Mouse (Mus musculus) 3T3-L1 (cell line): ENCODE results near the gene Fam222b.
"Not testable (repeated sequence)": the region's sequence is repeated elsewhere in the genome, so short reads cannot be mapped to it uniquely, and the experiment has no call there.

Experiments used
- DNase-seq: peaks from one replicate; pipeline ENCODE4 v3.0.0-alpha.2; 2015; ENCODE audit warnings: low read depth, low spot score

Gene Fam222b

DNA sequence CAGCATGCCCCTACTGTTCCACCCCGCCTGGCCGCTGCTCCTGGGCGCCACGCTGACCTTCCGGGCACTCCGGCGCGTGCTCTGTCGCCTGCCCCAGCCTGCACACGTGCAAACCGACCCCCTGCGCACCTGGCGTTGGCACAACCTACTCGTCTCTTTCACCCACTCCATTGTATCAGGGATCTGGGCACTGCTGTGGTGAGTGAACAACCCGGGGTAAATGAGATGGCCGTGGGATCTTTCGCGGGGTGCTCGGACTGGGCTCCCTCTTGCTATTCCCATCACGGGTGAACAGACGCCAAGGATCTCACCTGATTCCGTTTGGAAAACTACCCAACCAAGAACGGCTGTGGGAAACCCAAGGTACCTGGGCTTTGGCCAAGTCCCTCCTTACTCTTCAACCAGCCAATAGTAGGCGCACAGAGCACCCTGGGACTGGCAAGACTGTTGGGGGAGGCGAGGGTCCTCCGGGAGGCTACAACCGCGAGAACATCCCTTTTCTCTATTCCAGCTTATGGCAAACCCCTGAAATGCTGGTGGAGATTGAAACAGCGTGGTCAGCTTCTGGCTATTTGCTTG lies 84.5 kb downstream of the Fam222b start:
- DNase-seq, result peak; percentile 89

- peak; percentile 55 for DNase-seq
These were observed 85.1 kb downstream of the Fam222b start for GRCm38 (mm10) chr11:78179438-78179999.

GRCm38 (mm10) chr11:78180081-78180761 lies 85.8 kb downstream of the Fam222b start:
- no peak for DNase-seq

DNA sequence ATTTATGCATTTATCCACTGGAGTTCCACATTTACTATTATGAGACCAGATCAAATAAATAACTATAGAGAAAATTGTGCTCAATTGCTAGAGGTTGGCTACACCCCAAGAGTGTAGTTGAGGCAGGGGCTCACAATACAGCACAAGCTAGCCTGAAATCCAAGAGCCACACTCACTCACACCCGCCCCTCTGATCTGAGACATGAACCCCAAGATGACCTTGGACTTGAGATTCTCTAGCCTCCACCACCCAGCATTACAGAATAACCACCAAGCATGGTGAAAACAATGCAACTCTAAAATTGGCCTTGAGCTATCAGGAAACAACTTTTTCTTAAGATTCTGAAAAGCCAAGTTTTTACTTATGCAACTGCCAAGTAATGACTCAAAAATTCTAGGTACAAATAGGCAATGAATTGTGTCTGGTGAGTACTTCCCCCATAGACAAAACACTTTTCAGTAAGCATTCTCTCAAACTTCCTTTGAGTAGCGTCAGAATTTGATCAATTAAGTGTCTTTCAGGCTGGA lies 87.4 kb downstream of the Fam222b start:
- no peak for DNase-seq

DNA sequence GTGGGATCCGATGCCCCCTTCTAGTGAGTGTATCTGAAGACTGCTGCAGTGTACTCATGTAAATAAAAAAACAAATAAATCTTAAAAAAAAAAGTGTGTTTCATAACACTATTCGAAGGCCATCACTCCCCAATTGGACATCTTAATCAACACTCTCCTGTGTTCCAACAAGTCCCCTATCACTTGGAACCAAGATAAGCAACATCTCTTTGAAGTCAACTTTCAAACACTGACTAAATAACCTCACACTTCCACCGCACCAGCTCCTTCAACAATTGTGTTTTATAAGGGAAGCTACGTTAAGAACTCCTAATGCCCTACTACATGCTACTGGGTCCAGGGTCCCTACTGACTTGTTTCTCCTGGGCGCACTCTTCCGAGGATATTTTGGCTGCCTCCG lies 88.0 kb downstream of the Fam222b start:
- no peak for DNase-seq

DNA sequence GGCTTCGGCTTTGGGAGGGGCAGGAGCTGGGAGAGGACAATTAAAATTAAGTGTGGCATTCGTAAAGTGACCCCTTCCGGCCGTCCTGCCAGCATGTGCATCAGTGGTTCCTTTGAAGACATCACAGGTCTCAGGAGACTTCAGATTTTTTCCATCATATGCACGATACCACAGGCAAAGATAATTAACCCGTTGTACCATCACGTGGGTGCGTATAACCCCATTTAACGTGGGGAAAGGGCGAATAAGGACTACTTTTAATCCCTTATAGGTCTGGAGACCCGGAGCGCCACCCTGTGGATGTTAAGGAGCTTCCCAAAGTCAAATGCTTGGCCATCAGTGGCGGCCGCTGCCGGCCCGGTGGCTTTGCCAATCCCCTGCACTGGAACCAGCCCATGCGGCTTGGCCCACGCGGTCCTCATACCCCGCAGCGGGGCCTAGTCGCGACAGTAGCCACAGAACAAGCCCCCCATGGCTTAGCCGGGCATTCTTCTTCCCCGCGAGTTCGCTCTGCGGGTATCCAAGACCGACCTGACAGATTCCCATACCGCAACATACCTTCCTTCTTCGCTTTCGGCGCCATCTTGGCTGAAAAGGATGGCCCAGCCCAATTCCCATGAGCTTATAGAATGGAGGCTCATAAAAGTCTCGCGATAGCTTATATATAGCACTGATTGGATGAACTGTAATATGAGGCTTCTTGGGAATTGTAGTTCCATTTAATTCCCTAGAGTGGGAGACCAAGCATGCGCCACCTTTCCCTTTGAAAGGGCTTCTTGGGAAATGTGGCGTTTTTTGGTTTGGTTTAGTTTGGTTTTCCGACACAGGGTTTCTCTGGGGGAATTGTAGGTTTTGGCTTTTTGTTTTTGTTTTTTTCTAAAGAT lies 88.7 kb downstream of the Fam222b start, which contains the start of gene Rpl23a:
Gene Rpl23a, minus strand, starts transcription at position 624 of the 884 bp plus-strand sequence.
- DNase-seq, result peak; percentile 98

GRCm38 (mm10) chr11:78183884-78184514 lies 89.5 kb downstream of the Fam222b start:
- DNase-seq, result no peak

DNA sequence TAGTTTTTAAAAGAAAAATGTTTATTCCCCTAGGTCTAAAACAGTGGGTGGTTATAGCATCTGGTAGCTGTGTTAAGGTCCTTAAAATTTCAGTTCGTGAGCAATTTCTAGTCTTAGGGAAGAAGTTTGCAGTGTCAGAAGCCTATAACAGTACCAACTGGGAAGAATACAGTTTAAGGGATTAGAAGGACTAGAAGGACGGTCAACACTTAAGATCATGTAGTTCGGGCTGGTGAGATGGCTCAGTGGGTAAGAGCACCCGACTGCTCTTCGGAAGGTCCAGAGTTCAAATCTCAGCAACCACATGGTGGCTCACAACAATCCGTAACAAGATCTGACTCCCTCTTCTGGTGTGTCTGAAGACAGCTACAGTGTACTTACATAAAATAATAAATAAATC lies 90.2 kb downstream of the Fam222b start:
- DNase-seq, result not testable (repeated sequence)

GRCm38 (mm10) chr11:78188331-78189233 lies 94.1 kb downstream of the Fam222b start, which contains the start of gene Rab34:
Gene Rab34 (plus strand): TSS chr11:78188430.
- DNase-seq, result peak; percentile 87

DNA sequence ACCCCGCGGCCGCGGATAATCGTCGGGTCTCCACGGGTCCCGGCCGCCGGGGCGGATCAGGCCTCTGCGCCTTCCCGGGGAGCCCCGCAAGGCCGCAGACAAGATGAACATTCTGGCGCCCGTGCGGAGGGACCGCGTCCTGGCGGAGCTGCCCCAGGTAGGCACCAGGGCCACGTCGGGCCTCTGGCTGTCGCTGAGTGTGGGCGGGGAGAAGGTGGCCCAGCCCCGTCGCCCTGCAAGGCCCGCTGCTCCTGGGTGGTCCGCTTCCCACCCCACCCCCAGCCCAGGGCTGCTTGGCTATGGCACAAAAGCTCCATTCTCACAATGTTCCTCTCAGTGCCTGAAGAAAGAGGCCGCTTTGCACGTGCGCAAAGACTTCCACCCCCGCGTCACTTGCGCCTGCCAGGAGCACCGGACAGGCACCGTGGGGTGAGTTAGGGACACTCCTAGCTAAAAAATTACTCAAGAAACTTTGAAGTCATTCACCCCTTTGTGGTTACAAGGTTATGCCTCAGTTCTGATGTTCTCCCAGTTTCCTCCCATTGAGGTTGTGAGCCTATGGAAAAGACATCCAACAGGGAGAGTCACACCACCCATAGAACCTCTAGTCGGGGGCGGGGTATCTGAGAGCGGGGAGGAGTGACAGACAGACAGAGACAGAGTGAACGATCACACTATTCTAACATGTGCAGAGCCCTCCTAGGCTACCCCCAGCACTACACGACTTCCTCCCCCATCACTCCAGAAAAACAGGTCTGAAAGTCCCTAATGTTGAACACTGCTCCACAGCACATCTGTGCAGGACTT lies 95.0 kb downstream of the Fam222b start:
- DNase-seq, result peak; percentile 76

DNA sequence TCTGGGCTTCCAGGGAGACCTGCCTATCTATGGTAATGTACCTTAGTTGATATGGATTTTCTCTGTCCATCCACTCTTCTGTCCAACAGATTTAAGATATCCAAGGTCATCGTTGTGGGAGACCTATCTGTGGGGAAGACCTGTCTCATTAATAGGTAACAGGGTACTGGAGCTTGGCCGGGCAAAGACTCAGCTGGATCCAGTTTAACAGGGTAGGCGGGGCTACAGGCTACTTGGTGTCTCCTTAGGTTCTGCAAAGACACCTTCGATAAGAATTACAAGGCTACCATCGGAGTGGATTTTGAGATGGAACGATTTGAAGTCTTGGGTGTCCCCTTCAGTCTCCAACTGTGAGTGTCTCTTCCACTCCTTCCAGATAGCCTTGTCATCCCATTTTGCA lies 95.6 kb downstream of the Fam222b start:
- DNase-seq, result peak; percentile 27

GRCm38 (mm10) chr11:78193113-78193512 lies 98.7 kb downstream of the Fam222b start, which contains the start of gene Proca1:
Gene Proca1 (plus strand): TSS chr11:78193392.
- DNase-seq, result peak; percentile 63

GRCm38 (mm10) chr11:78194411-78195100 lies 100.1 kb downstream of the Fam222b start:
- no peak for DNase-seq

GRCm38 (mm10) chr11:78195101-78195863 lies 100.8 kb downstream of the Fam222b start:
- no peak for DNase-seq

DNA sequence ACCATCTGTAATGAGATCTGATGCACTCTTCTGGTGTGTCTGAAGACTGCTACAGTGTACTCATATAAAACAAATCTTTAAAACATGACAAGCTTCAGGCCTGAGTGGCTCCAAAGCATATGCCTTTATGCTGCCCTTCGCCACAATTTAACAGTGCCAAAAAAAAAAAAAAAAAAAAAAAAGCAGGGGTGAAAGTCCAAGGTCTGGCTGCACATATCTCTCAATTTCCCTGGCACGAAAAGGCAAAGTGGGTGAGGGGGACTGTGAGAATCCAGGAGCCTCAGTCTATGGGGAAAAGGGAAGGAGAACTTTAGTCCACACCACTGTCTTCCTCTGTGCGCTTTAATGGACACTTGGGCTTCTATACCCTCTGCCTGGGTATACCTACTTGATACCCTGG lies 107.9 kb downstream of the Fam222b start:
- DNase-seq, result no peak

DNA sequence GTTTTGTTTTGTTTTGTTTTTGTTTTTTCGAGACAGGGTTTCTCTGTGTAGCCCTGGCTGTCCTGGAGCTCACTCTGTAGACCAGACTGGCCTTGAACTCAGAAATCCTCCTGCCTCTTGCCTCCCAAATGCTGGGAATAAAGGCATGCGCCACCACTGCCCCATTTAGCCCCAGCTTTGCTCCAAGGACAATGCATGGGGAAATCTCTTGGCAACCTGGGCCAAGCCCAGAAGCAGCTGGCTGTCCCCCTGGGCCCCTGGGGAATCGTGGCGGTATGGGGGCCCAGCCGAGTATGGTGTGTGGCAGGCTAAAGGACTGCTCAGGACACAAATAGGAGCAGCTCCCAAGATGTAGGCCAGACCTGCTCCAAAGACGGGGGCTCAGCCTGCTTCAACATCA lies 109.8 kb downstream of the Fam222b start:
- no peak for DNase-seq

GRCm38 (mm10) chr11:78205361-78206206 lies 111.1 kb downstream of the Fam222b start:
- no peak for DNase-seq
